Mouse (Mus musculus): ENCODE data around the gene Mylpf.

DNA sequence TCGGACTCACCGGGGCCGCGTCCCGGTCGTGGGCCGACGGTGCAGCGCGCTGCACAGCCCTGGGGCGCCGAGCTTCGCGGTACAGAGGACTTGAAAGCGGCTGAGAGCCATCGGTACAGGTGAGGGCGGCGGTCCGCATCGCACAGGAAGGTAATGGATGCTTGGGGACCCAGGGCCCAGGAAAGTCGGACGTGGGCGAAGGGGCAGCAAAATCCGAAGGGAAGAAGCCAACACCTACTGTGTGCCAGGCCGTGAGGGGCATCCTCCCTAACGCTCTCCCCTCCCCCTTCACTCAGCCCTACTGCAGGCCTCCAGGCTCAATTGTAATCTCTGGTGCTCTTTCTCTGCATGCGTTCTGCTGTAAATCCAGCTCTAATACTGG is 24.7 kb downstream of the Mylpf start:
- TF ChIP-seq USF1 (IDR thresholded peaks at IDR 0.05; ENCODE audit: low read depth), result no peak
- no peak for TF ChIP-seq POLR2A (IDR thresholded peaks at IDR 0.05; ENCODE audit: insufficient read length, low read depth)
- no peak for TF ChIP-seq MYOD1 (IDR thresholded peaks at IDR 0.05; ENCODE audit: control insufficient read depth in 1 of 3, insufficient read length in 2 of 3, low read depth in 2 of 3)
- TF ChIP-seq TCF12 (IDR thresholded peaks at IDR 0.05; ENCODE audit: insufficient read depth, poor library complexity, severe bottlenecking), result no peak
- no peak for TF ChIP-seq POLR2AphosphoS2 (IDR thresholded peaks at IDR 0.05; ENCODE audit: insufficient read length, low read depth)
- no peak for TF ChIP-seq REST (IDR thresholded peaks at IDR 0.05; ENCODE audit: insufficient read depth, insufficient read length)
- TF ChIP-seq E2F4 (IDR thresholded peaks at IDR 0.05; ENCODE audit: insufficient read depth), result no peak
- no peak for TF ChIP-seq MYOG (IDR thresholded peaks at IDR 0.05; ENCODE audit: control insufficient read depth in 1 of 3, insufficient read depth in 1 of 3, insufficient read length in 2 of 3, low read depth in 2 of 3)
- TF ChIP-seq MAX (IDR thresholded peaks at IDR 0.05; ENCODE audit: low read depth), result no peak
- TF ChIP-seq SRF (IDR thresholded peaks at IDR 0.05; ENCODE audit: control insufficient read depth, insufficient read length, low read depth), result no peak
- TF ChIP-seq TCF3 (IDR thresholded peaks at IDR 0.05; ENCODE audit: insufficient read length, low read depth), result no peak

Data from myocyte (in vitro differentiated cells).